Mouse (Mus musculus) left cerebral cortex, adult 2 months (tissue): ENCODE results near the gene Ntf5. TPM values are rescaled to one million over a fixed set of nuclear protein-coding genes. Genes with fewer than 3 reads are reported as not detected.
"Not testable (repeated sequence)": the region's sequence is repeated elsewhere in the genome, so short reads cannot be mapped to it uniquely, and the experiment has no call there.

Experiments used
- DNase-seq, 2 experiments: peaks; one replicate each; pipeline ENCODE4 v3.0.0; 2021 to 2022; ENCODE audit warnings: low spot score in 2 of 2, mixed read lengths in 1 of 2; ENCODE audit errors: extremely low spot score in 1 of 2
- H3K27ac ChIP-seq: fragments of 200-600 bp; 2 replicates; pipeline ENCODE4 v1.8.1; 2022
- H3K4me3 ChIP-seq: fragments of 200-600 bp; 2 replicates; pipeline ENCODE4 v1.8.1; 2022
- CTCF ChIP-seq: fragments of 200-600 bp; IDR thresholded peaks from 2 replicates; pipeline ENCODE4 v1.8.1; 2022; ENCODE audit warnings: antibody characterized with exemption, mild to moderate bottlenecking, moderate library complexity
- intact Hi-C: fragments of 180-260 bp; cut with DNase I; formaldehyde crosslinking; loops from one replicate; pipeline ENCODE4 v1.15.1; 2025
- total RNA-seq, 2 experiments: library from RNA; stranded (reverse); gene quantifications; 2 replicates each; pipeline ENCODE4 v1.2.3; 2021

Ntf5 gene
- total RNA-seq, 2 experiments from 2014 or later, result not detected

DNA sequence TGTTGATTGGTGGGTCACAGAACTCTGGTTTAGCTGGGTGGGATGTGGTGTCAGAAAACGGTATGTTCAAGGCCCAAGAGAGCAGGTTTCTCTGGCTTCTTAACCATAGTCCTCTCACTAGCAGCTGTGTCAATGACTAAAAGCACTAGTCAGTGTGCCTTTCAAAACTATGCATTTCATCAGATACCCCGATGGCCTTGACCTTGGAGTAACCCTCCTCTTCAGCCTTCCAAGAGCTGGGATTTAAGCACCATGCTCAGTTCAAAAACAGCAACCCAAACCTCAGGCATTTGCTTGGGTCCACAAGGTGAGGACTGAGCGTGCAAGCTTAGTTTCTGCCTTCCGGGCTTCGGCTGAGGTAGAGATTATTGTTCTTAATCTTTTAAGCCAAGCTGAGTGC lies 41.1 kb upstream of the Ntf5 start:
- intact Hi-C loops, result no loop called here
- no peak overlapping the region for H3K27ac ChIP-seq
- H3K4me3 ChIP-seq, result no peak overlapping the region
- no peak for DNase-seq
- TF ChIP-seq CTCF, result no peak

- TF ChIP-seq CTCF, result no peak
- no peak overlapping the region for H3K27ac ChIP-seq
- no peak overlapping the region for H3K4me3 ChIP-seq
- DNase-seq, result no peak
- intact Hi-C loops, result loop anchor here (2.0 kb wide), 1 partner anchor 18 kb away; no protein-coding TSS in a partner anchor
These were observed 38.9 kb upstream of the Ntf5 start for GRCm38 (mm10) chr7:45374620-45375019.

- Histone ChIP-seq H3K27ac (no peak overlapping the region), H3K4me3 (no peak overlapping the region)
- no peak for TF ChIP-seq CTCF
- DNase-seq, result no peak
- intact Hi-C loops, result no loop called here
These were observed 37.4 kb upstream of the Ntf5 start for GRCm38 (mm10) chr7:45376057-45376456.

- intact Hi-C loops, result no loop called here
- DNase-seq, result no peak
- no peak overlapping the region for H3K27ac ChIP-seq
- TF ChIP-seq CTCF, result peak; percentile 8
- H3K4me3 ChIP-seq, result no peak overlapping the region
These were observed 27.4 kb upstream of the Ntf5 start for GRCm38 (mm10) chr7:45386077-45386476.

DNA sequence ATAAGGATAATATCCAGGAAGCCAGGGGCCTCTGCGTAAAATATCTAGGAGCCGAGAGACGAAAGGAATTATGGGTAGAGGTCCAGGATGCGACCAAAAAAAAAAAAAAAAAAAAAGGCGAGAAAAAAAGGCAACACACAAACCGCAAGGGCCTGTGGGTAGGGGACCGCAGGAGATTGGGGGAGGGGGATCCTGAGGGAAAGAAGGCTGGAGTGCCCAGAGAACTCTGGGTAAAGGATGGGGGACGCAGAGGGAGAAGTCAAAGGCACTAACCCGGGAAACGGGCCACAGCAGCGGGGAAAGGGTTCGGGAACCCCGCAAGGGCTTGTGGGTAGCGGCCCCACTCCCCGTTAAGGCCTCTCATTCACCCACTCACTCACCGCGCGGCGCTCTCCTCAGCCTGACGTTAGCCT lies 18.4 kb upstream of the Ntf5 start:
- no peak for TF ChIP-seq CTCF
- intact Hi-C loops, result loop anchor here (5.0 kb wide), 1 partner anchor 88 kb away; no protein-coding TSS in a partner anchor
- Histone ChIP-seq H3K4me3 (peak overlapping the region; percentile 90), H3K27ac (peak overlapping the region; percentile 98)
- DNase-seq, result no peak

GRCm38 (mm10) chr7:45395578-45396336 lies 17.7 kb upstream of the Ntf5 start, which contains the start of gene Snrnp70:
Gene Snrnp70, minus strand, starts transcription at chr7:45395742.
- intact Hi-C loops, result loop anchor here (5.0 kb wide), 1 partner anchor 88 kb away; no protein-coding TSS in a partner anchor

GRCm38 (mm10) chr7:45396337-45396775 lies 17.1 kb upstream of the Ntf5 start:
- not testable (repeated sequence) for DNase-seq
- intact Hi-C loops, result loop anchor here (5.0 kb wide), 1 partner anchor 89 kb away; no protein-coding TSS in a partner anchor
- H3K4me3 ChIP-seq, result peak overlapping the region; percentile 55
- peak; percentile 46 for TF ChIP-seq CTCF
- H3K27ac ChIP-seq, result peak overlapping the region; percentile 66

More at GRCm38 (mm10) chr7:45395578-45396336, 17.7 kb upstream of the Ntf5 start, which contains the start of gene Snrnp70:
- Histone ChIP-seq H3K27ac (peak within 1 kb of the TSS; percentile 98), H3K4me3 (peak within 1 kb of the TSS; percentile 90)
- peak; percentile 100 for DNase-seq
- TF ChIP-seq CTCF, result no peak

DNA sequence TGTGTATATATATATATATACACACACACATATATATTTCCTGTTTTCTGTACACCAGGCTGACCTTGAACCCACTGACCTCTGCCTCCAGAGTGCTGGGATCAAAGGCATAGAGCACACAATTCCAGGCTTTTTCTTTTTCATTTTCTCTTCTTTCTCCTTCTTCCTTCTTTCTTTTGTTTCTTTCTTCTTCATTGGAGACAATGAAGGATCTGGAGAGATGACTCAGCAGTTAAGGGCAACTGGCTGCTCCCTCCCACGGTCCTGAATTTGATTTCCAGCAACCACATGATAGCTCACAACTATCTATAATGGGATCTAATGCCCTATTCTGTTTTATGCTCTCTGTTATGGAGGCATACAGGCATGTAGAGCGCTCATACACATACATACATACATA lies 16.7 kb upstream of the Ntf5 start:
- no peak overlapping the region for H3K27ac ChIP-seq
- no peak for TF ChIP-seq CTCF
- intact Hi-C loops, result loop anchor here (5.0 kb wide), 1 partner anchor 89 kb away; no protein-coding TSS in a partner anchor
- no peak overlapping the region for H3K4me3 ChIP-seq
- DNase-seq, result no peak

DNA sequence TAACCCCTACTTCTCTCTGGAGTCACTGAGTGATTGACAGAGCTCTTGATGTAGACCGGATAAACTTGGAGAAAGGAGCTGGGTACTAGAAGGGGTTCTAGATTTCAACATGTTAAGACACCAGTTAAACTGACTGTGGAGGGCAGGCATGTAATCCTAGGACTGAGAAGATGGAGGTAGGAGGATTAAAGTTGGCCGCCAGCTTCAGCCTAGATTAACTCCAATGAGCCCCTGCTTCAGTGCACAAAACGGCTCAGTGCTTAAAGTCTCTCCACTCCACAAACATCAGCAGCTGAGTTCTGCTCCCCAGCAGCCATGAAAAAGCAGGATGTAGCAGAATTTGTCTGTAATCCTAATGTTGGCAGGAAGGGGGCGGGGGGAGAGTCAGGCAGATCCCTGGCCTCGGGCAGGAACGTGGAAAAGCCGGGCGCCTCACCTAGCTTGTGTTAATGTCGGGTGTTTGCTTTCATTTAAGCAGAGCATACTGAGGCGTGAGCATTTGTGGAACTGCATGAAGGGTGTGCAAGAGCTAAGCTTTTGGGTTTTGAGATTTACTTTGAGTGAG lies 11.9 kb upstream of the Ntf5 start:
- no peak for TF ChIP-seq CTCF
- Histone ChIP-seq H3K27ac (no peak overlapping the region), H3K4me3 (no peak overlapping the region)
- intact Hi-C loops, result no loop called here
- no peak for DNase-seq

- H3K27ac ChIP-seq, result no peak overlapping the region
- intact Hi-C loops, result no loop called here
- H3K4me3 ChIP-seq, result no peak overlapping the region
- DNase-seq, result peak in 1 of 2 experiments; percentile 39
- peak; percentile 62 for TF ChIP-seq CTCF
These were observed 9.8 kb upstream of the Ntf5 start for GRCm38 (mm10) chr7:45403532-45404261.
